Mouse (Mus musculus) embryonic fibroblast, embryonic 13.5 days (primary cell): ENCODE results near the gene Ntn4.

Source experiments
- CTCF ChIP-seq: IDR thresholded peaks from 2 replicates; pipeline ENCODE4 v1.5.1; 2011; ENCODE audit warnings: mild to moderate bottlenecking, control low read depth, low read length, moderate library complexity, borderline replicate concordance; ENCODE audit not compliant: insufficient read depth
- POLR2A ChIP-seq: IDR thresholded peaks from 2 replicates; pipeline ENCODE4 v1.6.1; 2011; ENCODE audit warnings: low read depth, mild to moderate bottlenecking, control low read depth, low read length, moderate library complexity

- TF ChIP-seq CTCF (no peak), POLR2A (no peak)
Measured at GRCm38 (mm10) chr10:93771931-93772465, 131.5 kb downstream of the Ntn4 start.
